Comparison of ENCODE assay signal across 8 mouse cellular contexts in genomic region chr7:30599933-30600353, GRCm38 (mm10). TPM values are rescaled to one million over a fixed set of nuclear protein-coding genes. Genes with fewer than 3 reads are reported as not detected.
A peak's percentile ranks its signal among the peaks of the same experiment; 100 is the strongest.
DNase-seq lines count a peak whose midpoint lies in the region; ATAC-seq lines count a peak whose summit lies in the region.

No protein-coding gene starts in this region.

- peak; percentile 85 for ATAC-seq in inflammation-experienced regulatory T-cells, adult 6 months
- peak; percentile 97 for ATAC-seq in megakaryocyte, adult 5-6 weeks (ENCODE audit: poor library complexity, severe bottlenecking)

- DNase-seq in adrenal gland, adult (ENCODE audit: inconsistent age in 2 of 2, low spot score in 1 of 2): peak; percentile 95 to 96
- DNase-seq in embryo, embryonic 11 days: peak; percentile 89
- DNase-seq in gastrocnemius, postnatal 25 days: peak; percentile 81
- DNase-seq in left cerebral cortex, adult 8-10 months (ENCODE audit: low spot score in 2 of 2): peak; percentile 75 to 93
- peak; percentile 90 to 92 for DNase-seq in right cerebral cortex, adult 2 months (ENCODE audit: low spot score in 2 of 2)
- DNase-seq in urinary bladder, postnatal 10 days (ENCODE audit: low spot score): peak; percentile 66

RNA-seq across cellular contexts. Expression of gene Zbtb32, which starts 1.2 kb away (rescaled TPM):
- not detected for total RNA-seq in gastrocnemius, postnatal 25 days (2021)
- polyA plus RNA-seq in inflammation-experienced regulatory T-cells, adult 6 months (2017; shearing (Covaris generic)): 10 to 100 TPM; 11.7 to 28.7 (median 11.9) TPM
- total RNA-seq in left cerebral cortex, adult 8-10 months (2022): not detected
- 0.78 TPM in 1 of 2 replicates, not detected in the other for total RNA-seq in megakaryocyte, adult 5-6 weeks (2015)
- total RNA-seq in megakaryocyte, adult 5-6 weeks (2017): 2.0 and 2.9 TPM in 2 replicates

RNA-seq across cellular contexts. Expression of gene Kmt2b, which starts 11.4 kb away (rescaled TPM):
- 10 to 100 TPM; 12.3 to 14.0 TPM for total RNA-seq in gastrocnemius, postnatal 25 days (2021)
- polyA plus RNA-seq in inflammation-experienced regulatory T-cells, adult 6 months (2017; shearing (Covaris generic)): 10 to 100 TPM; 15.7 to 23.0 (median 22.6) TPM
- total RNA-seq in left cerebral cortex, adult 8-10 months (2022): 10 to 100 TPM; 43.7 to 52.9 (median 47.6) TPM
- 60.9 and 78.2 TPM in 2 replicates for total RNA-seq in megakaryocyte, adult 5-6 weeks (2015)
- total RNA-seq in megakaryocyte, adult 5-6 weeks (2017): 8.0 and 24.3 TPM in 2 replicates

RNA-seq across cellular contexts. Expression of gene Upk1a, which starts 12.7 kb away (rescaled TPM):
- not detected for total RNA-seq in gastrocnemius, postnatal 25 days (2021)
- polyA plus RNA-seq in inflammation-experienced regulatory T-cells, adult 6 months (2017; shearing (Covaris generic)): 1 to 10 TPM in 2 of 3 experiments, under 1 TPM in 1; 0.47 to 3.1 (median 1.5) TPM
- total RNA-seq in left cerebral cortex, adult 8-10 months (2022): under 1 TPM in 3 of 4 experiments, not detected in 1; 0.23 to 0.51 (median 0.35) TPM
- 0.60 TPM in 1 of 2 replicates, not detected in the other for total RNA-seq in megakaryocyte, adult 5-6 weeks (2015)
- not detected in 2 replicates for total RNA-seq in megakaryocyte, adult 5-6 weeks (2017)

RNA-seq across cellular contexts. Expression of gene Cox6b1, which starts 26.0 kb away (rescaled TPM):
- total RNA-seq in gastrocnemius, postnatal 25 days (2021): 1,000 to 10,000 TPM; 1,459 to 1,684 TPM
- 100 to 1,000 TPM; 376 to 780 (median 668) TPM for polyA plus RNA-seq in inflammation-experienced regulatory T-cells, adult 6 months (2017; shearing (Covaris generic))
- 100 to 1,000 TPM; 641 to 753 (median 694) TPM for total RNA-seq in left cerebral cortex, adult 8-10 months (2022)
- total RNA-seq in megakaryocyte, adult 5-6 weeks (2015): 305 and 323 TPM in 2 replicates
- 441 and 447 TPM in 2 replicates for total RNA-seq in megakaryocyte, adult 5-6 weeks (2017)

RNA-seq across cellular contexts. Expression of gene Igflr1, which starts 34.7 kb away (rescaled TPM):
- total RNA-seq in gastrocnemius, postnatal 25 days (2021): under 1 TPM; 0.46 to 0.75 TPM
- polyA plus RNA-seq in inflammation-experienced regulatory T-cells, adult 6 months (2017; shearing (Covaris generic)): 100 to 1,000 TPM; 118 to 196 (median 157) TPM
- 1 to 10 TPM; 2.5 to 3.8 (median 2.8) TPM for total RNA-seq in left cerebral cortex, adult 8-10 months (2022)
- 4.6 and 8.0 TPM in 2 replicates for total RNA-seq in megakaryocyte, adult 5-6 weeks (2015)
- not detected in 2 replicates for total RNA-seq in megakaryocyte, adult 5-6 weeks (2017)

Comparison
In these comparisons a context has a peak if more than half of its experiments do, and no peak if none do; other contexts are left out.
1. Peak in every context shown above with its lines: DNase-seq and ATAC-seq.